Mouse (Mus musculus) effector memory CD4-positive, alpha-beta T cell, adult 5 months (primary cell): ENCODE measurements around the gene Prr13. TPM values are rescaled to one million over a fixed set of nuclear protein-coding genes. Genes with fewer than 3 reads are reported as not detected.

ENCODE experiments used
- polyA plus RNA-seq: library from polyadenylated mRNA; unstranded; fragments of 100-300 nt; shearing (Covaris generic); gene quantifications from one replicate; pipeline ENCODE4 v1.2.1, GENCODE M21; 2017

Gene Prr13
- polyA plus RNA-seq, result 564 TPM

DNA sequence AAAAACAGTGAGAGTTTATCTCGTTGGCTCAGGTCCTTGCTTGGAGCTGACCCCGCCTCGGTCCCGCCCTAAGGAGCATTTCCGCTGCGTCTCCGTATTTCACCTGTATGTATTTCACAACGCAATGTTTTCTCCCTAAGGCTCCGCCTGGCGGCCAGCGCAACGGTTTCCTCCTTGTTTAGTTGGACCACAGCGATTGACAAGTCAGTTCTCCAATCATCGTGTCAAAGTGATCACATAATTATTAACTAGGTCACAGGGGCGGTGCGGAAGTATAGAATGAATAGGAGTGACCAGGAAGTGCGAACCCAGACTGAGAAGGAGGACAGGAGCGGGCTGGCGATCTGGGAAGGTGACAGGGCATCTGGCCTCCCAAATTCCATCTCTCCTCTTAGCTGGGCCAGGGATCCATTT is at the start of gene Prr13:
Prr13 (plus strand) TSS at position 125 of the 414 bp plus-strand sequence.

DNA sequence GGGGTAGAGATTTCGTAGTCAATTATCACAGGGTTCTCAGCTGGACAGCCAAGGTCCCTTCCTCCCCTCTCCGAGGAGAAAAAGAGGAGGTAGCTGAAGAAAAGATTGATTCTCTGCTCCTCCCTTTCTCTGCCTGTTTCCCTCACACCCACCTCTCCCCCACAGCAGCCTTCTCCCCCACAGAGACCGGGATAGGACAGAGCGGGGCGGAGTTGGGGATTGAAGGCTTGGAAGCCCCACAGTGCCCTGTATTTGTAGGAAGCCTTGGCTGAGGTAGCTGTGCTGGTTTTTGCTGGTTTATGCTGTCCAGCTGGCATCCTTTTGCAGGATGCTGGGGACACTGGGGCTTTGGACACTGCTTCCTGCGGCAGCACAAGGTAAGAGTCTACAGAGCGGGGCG is 13.7 kb upstream of the Prr13 start, which contains the start of gene Amhr2:
Amhr2 (plus strand) TSS at position 222 of the 400 bp plus-strand sequence.

DNA sequence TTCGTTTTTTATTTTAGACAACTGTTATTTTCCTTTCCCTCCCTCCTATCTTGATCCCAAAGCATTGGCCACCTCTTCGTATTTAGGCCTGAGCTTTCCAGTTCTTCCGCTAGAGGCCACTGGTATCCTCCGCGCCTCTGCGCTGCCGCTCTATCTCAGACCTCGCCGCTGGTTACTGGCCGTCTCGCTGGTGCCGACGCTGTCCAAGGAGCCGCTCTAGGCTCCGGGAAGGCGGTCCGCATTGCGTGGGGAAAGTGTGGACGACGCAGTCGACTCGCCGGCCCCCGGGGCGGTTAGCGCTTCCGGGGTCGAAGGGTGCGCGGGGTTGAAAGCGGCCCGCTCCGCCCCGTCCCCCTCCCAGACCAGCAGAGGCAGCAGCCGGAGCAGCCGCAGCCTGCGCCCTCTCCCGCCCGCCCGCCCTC is 11.4 kb downstream of the Prr13 start, which contains the start of gene Pcbp2:
Pcbp2 (plus strand) TSS at position 357 of the 422 bp plus-strand sequence.

DNA sequence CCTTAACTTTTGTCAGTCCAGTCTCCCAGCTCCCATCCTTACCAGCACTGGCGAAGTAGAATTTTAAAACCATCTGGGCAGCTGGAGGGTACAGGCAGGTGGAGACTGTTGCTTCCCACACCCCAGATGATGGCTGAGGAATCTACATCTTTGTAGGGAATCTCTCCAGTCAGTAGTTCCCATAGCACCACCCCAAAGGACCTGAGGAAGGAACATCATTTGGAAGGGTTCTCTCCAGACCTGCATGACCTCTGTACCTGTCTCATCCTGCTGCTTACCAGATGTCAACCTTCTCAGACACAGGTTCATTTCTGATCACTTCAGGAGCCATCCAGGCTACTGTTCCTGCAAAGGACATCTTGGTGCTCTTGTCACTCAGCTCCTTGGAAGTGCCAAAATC is 44.6 kb downstream of the Prr13 start, which contains the start of gene Gm10337:
Gm10337 (plus strand) TSS at position 276 of the 400 bp plus-strand sequence.

Other genes starting within 250 kb of the Prr13 start
- gene Itgb7, start 227.1 kb upstream of the Prr13 start, polyA plus RNA-seq, result 974 TPM
- gene Rarg, start 201.5 kb upstream of the Prr13 start, polyA plus RNA-seq, result 25.5 TPM
- gene Gm9918, start 188.5 kb upstream of the Prr13 start, polyA plus RNA-seq, result not detected
- 36.3 TPM for gene Mfsd5, start 179.6 kb upstream of the Prr13 start, polyA plus RNA-seq
- gene Espl1, start 162.8 kb upstream of the Prr13 start, polyA plus RNA-seq, result 0.50 TPM
- 472 TPM for gene Pfdn5, start 132.9 kb upstream of the Prr13 start, polyA plus RNA-seq
- gene Myg1, start 127.3 kb upstream of the Prr13 start, polyA plus RNA-seq, result 43.2 TPM
- gene Aaas, start 108.3 kb upstream of the Prr13 start, polyA plus RNA-seq, result 37.0 TPM
- gene Sp7, start 91.8 kb upstream of the Prr13 start, polyA plus RNA-seq, result not detected
- 21.4 TPM for gene Sp1, start 52.9 kb upstream of the Prr13 start, polyA plus RNA-seq
- gene Amhr2, start 13.7 kb upstream of the Prr13 start, polyA plus RNA-seq, result 1.2 TPM
- gene Pcbp2, start 11.5 kb downstream of the Prr13 start, polyA plus RNA-seq, result 94.6 TPM
- gene Gm10337, start 44.7 kb downstream of the Prr13 start, polyA plus RNA-seq, result not detected
- 7.1 TPM for gene Map3k12, start 58.0 kb downstream of the Prr13 start, polyA plus RNA-seq
- 61.1 TPM for gene Tarbp2, start 59.2 kb downstream of the Prr13 start, polyA plus RNA-seq
- gene Npff, start 65.9 kb downstream of the Prr13 start, polyA plus RNA-seq, result 5.1 TPM
- gene Gm28047, start 166.0 kb downstream of the Prr13 start, polyA plus RNA-seq, result not detected
- gene Atf7, start 166.4 kb downstream of the Prr13 start, polyA plus RNA-seq, result 37.6 TPM
- 13.2 TPM for gene Atp5g2, start 213.3 kb downstream of the Prr13 start, polyA plus RNA-seq